Mouse (Mus musculus): ENCODE measurements around the gene Gm49661.
A peak's percentile ranks its signal among the peaks of the same experiment; 100 is the strongest.

Gm49661 gene

GRCm38 (mm10) chr8:84969241-84970134 lies at the start of gene Gm49661, which contains the start of the genes Prdx2 and Rnaseh2a:
Gm49661 (minus strand) TSS chr8:84969433.
Prdx2 (plus strand) TSS chr8:84969587.
Rnaseh2a (minus strand) TSS chr8:84969767.
- DNase-seq (ENCODE audit: low spot score in 2 of 2), result peak; percentile 73 to 76

- no peak for DNase-seq (ENCODE audit: low spot score in 2 of 2)
Measured at GRCm38 (mm10) chr8:85017209-85017608, 48.0 kb upstream of the Gm49661 start.

- peak in 1 of 2 experiments; percentile 81 for DNase-seq (ENCODE audit: low spot score in 2 of 2)
Measured at GRCm38 (mm10) chr8:85016724-85017123, 47.5 kb upstream of the Gm49661 start.

- no peak for DNase-seq (ENCODE audit: low spot score in 2 of 2)
Measured at GRCm38 (mm10) chr8:85014431-85014830, 45.2 kb upstream of the Gm49661 start, which contains the start of gene Best2. Best2 (minus strand) TSS chr8:85014531.

GRCm38 (mm10) chr8:85013230-85013840 lies 44.1 kb upstream of the Gm49661 start:
- DNase-seq (ENCODE audit: low spot score in 2 of 2), result peak in 1 of 2 experiments; percentile 72

- no peak for DNase-seq (ENCODE audit: low spot score in 2 of 2)
Measured at GRCm38 (mm10) chr8:85011242-85011641, 42.0 kb upstream of the Gm49661 start.

GRCm38 (mm10) chr8:85007686-85008085 lies 38.5 kb upstream of the Gm49661 start:
- no peak for DNase-seq (ENCODE audit: low spot score in 2 of 2)

GRCm38 (mm10) chr8:84997649-84998295 lies 28.5 kb upstream of the Gm49661 start:
- peak in 1 of 2 experiments; percentile 76 for DNase-seq (ENCODE audit: low spot score in 2 of 2)

GRCm38 (mm10) chr8:84996978-84997377 lies 27.7 kb upstream of the Gm49661 start:
- DNase-seq (ENCODE audit: low spot score in 2 of 2), result no peak

GRCm38 (mm10) chr8:84995680-84996079 lies 26.4 kb upstream of the Gm49661 start:
- no peak for DNase-seq (ENCODE audit: low spot score in 2 of 2)

- no peak for DNase-seq (ENCODE audit: low spot score in 2 of 2)
Measured at GRCm38 (mm10) chr8:84994375-84994774, 25.1 kb upstream of the Gm49661 start.

GRCm38 (mm10) chr8:84990836-84991235 lies 21.6 kb upstream of the Gm49661 start:
- DNase-seq (ENCODE audit: low spot score in 2 of 2), result peak; percentile 73 to 79

- peak; percentile 94 to 96 for DNase-seq (ENCODE audit: low spot score in 2 of 2)
Measured at GRCm38 (mm10) chr8:84990349-84990748, 21.1 kb upstream of the Gm49661 start, which contains the start of gene Hook2. Hook2 (plus strand) TSS chr8:84990603.

- peak; percentile 94 to 96 for DNase-seq (ENCODE audit: low spot score in 2 of 2)
Measured at GRCm38 (mm10) chr8:84989810-84990209, 20.6 kb upstream of the Gm49661 start.

GRCm38 (mm10) chr8:84989311-84989731 lies 20.1 kb upstream of the Gm49661 start:
- DNase-seq (ENCODE audit: low spot score in 2 of 2), result peak; percentile 62 to 77

GRCm38 (mm10) chr8:84987903-84988302 lies 18.7 kb upstream of the Gm49661 start:
- no peak for DNase-seq (ENCODE audit: low spot score in 2 of 2)

- no peak for DNase-seq (ENCODE audit: low spot score in 2 of 2)
Measured at GRCm38 (mm10) chr8:84987388-84987787, 18.2 kb upstream of the Gm49661 start.

GRCm38 (mm10) chr8:84986379-84986945 lies 17.2 kb upstream of the Gm49661 start:
- no peak for DNase-seq (ENCODE audit: low spot score in 2 of 2)

- peak; percentile 81 to 87 for DNase-seq (ENCODE audit: low spot score in 2 of 2)
Measured at GRCm38 (mm10) chr8:84985684-84986378, 16.6 kb upstream of the Gm49661 start.

GRCm38 (mm10) chr8:84985049-84985683 lies 15.9 kb upstream of the Gm49661 start:
- DNase-seq (ENCODE audit: low spot score in 2 of 2), result no peak

Data from urinary bladder, adult 18-20 months (tissue).